Mouse (Mus musculus) spleen, postnatal 10 days (tissue): ENCODE measurements around the gene Nckipsd.
A peak's percentile ranks its signal among the peaks of the same experiment; 100 is the strongest.

Experiments used
- DNase-seq, 2 experiments: peaks; one replicate each; pipeline ENCODE4 v3.0.0; 2021 to 2022; ENCODE audit warnings: low spot score in 2 of 2

The Nckipsd gene

GRCm38 (mm10) chr9:108847374-108847773, 39.2 kb downstream of the Nckipsd start:
- no peak for DNase-seq

- no peak for DNase-seq
These were observed 40.3 kb downstream of the Nckipsd start for GRCm38 (mm10) chr9:108848419-108848818.

- DNase-seq, result no peak
These were observed 44.8 kb downstream of the Nckipsd start, which contains the start of gene Slc26a6 for GRCm38 (mm10) chr9:108852976-108853375. Gene Slc26a6, plus strand, starts transcription at chr9:108853283.

GRCm38 (mm10) chr9:108853635-108854240, 45.6 kb downstream of the Nckipsd start:
- peak in 1 of 2 experiments; percentile 88 for DNase-seq

- DNase-seq, result peak; percentile 69 to 83
These were observed 46.1 kb downstream of the Nckipsd start for GRCm38 (mm10) chr9:108854241-108854696.

GRCm38 (mm10) chr9:108855335-108855734, 47.2 kb downstream of the Nckipsd start:
- no peak for DNase-seq

- DNase-seq, result no peak
These were observed 50.8 kb downstream of the Nckipsd start for GRCm38 (mm10) chr9:108858792-108859527.
